Mouse (Mus musculus) bone marrow macrophage, adult 2 months (primary cell): ENCODE results near the gene Sema3a.

Experiments used
- CTCF ChIP-seq: IDR thresholded peaks from 2 replicates; pipeline ENCODE4 v1.5.1; 2012; ENCODE audit warnings: low read depth, mild to moderate bottlenecking, low read length, moderate library complexity
- POLR2A ChIP-seq: IDR thresholded peaks from 2 replicates; pipeline ENCODE4 v1.6.1; 2012; ENCODE audit warnings: mild to moderate bottlenecking, low read depth, low read length, borderline replicate concordance

DNA sequence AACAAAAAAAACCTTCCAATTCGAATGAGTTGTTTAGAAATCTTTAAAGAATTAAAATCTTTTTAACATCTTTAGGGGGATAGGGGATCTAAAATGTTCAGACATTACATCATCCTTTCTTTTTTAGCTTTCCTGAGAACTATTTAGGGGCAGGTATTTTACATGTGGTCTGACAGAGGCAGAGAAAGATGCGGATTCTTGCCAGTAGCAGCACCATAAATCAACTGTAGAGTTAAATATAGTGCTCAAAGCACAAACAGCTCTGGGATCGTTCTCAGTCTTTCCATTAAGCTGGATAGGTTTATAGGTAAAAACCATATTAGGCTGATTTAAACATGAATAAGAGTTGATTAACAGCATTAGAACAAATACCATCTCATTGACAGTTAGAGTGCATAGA, 307.4 kb downstream of the Sema3a start:
- TF ChIP-seq POLR2A (no peak), CTCF (no peak)
